Mouse (Mus musculus) cerebellum, postnatal 25 days (tissue): ENCODE data around the gene Uchl4.

Source experiments
- DNase-seq, 2 experiments: peaks; one replicate each; pipeline ENCODE4 v3.0.0; 2021; ENCODE audit warnings: mixed read lengths in 2 of 2

The Uchl4 gene

GRCm38 (mm10) chr9:64277706-64278105 lies 42.7 kb downstream of the Uchl4 start:
- DNase-seq = peak; percentile 76 to 84

GRCm38 (mm10) chr9:64278665-64279310 lies 43.8 kb downstream of the Uchl4 start:
- DNase-seq = no peak

- DNase-seq = peak; percentile 96 to 97
These were observed 46.2 kb downstream of the Uchl4 start, which contains the start of gene Tipin for GRCm38 (mm10) chr9:64281105-64281780. Gene Tipin, plus strand, starts transcription at chr9:64281581.

GRCm38 (mm10) chr9:64281781-64282178 lies 46.8 kb downstream of the Uchl4 start:
- no peak for DNase-seq

- no peak for DNase-seq
These were observed 47.5 kb downstream of the Uchl4 start for GRCm38 (mm10) chr9:64282404-64282987.
